Mouse (Mus musculus): ENCODE data around the gene Fhod1. TPM values are rescaled to one million over a fixed set of nuclear protein-coding genes. Genes with fewer than 3 reads are reported as not detected.
"Not testable (repeated sequence)": the region's sequence is repeated elsewhere in the genome, so short reads cannot be mapped to it uniquely, and the experiment has no call there.

Gene Fhod1
- total RNA-seq, 2 experiments from 2014 or later, result 6.1 to 7.2 TPM

- no peak for DNase-seq (ENCODE audit: low spot score)
- intact Hi-C loops (cut with DNase I), result loop anchor here (2.0 to 5.0 kb wide), 2 partner anchors 25 to 47 kb away; partner anchors contain the start of genes Fhod1 and Slc9a5
These were observed 47.8 kb downstream of the Fhod1 start for GRCm38 (mm10) chr8:105299962-105300361.

- intact Hi-C loops (cut with DNase I), result loop anchor here (2.0 to 5.0 kb wide), 2 partner anchors 26 to 49 kb away; partner anchors contain the start of genes Fhod1 and Slc9a5
- DNase-seq (ENCODE audit: low spot score), result no peak
These were observed 49.2 kb downstream of the Fhod1 start for GRCm38 (mm10) chr8:105298351-105299252.

GRCm38 (mm10) chr8:105297511-105298192 lies 50.1 kb downstream of the Fhod1 start, which contains the start of gene E2f4:
Gene E2f4 (plus strand): TSS chr8:105297663.
- intact Hi-C loops (cut with DNase I), result loop anchor here (2.0 to 5.0 kb wide), 3 partner anchors 27 to 127 kb away; partner anchors contain the start of genes Cbfb, Fhod1 and Slc9a5

GRCm38 (mm10) chr8:105295895-105296573 lies 51.7 kb downstream of the Fhod1 start, which contains the start of gene Exoc3l:
Gene Exoc3l (minus strand): TSS chr8:105296101.
- DNase-seq (ENCODE audit: low spot score), result no peak
- intact Hi-C loops (cut with DNase I), result loop anchor here (2.0 to 5.0 kb wide), 2 partner anchors 51 to 125 kb away; partner anchors contain the start of genes Cbfb, Fhod1 and Slc9a5

More at GRCm38 (mm10) chr8:105297511-105298192, 50.1 kb downstream of the Fhod1 start, which contains the start of gene E2f4:
- peak; percentile 86 for DNase-seq (ENCODE audit: low spot score)

DNA sequence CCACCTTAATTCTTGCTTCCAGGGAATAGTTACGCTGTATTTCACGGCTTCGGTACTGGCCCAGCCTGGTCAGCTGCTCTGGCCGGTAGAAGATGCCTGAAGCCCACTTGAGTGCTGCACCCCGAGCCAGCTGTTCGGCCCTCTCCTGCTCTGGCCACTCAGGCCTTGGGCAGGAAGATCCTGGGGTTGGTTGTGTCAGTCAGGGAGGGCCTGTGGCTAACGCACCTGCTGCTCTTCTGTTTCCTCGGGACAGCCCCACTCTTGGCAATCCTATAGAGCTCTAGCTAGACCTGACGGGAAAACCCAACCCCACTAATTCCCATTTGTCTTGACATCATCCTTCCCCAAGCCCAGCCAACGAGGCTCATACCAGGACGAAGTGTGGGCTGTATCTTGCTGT lies 52.5 kb downstream of the Fhod1 start:
- intact Hi-C loops (cut with DNase I), result loop anchor here (5.0 kb wide), 1 partner anchor 52 kb away; the partner anchor contains the start of genes Fhod1 and Slc9a5
- DNase-seq (ENCODE audit: low spot score), result no peak

DNA sequence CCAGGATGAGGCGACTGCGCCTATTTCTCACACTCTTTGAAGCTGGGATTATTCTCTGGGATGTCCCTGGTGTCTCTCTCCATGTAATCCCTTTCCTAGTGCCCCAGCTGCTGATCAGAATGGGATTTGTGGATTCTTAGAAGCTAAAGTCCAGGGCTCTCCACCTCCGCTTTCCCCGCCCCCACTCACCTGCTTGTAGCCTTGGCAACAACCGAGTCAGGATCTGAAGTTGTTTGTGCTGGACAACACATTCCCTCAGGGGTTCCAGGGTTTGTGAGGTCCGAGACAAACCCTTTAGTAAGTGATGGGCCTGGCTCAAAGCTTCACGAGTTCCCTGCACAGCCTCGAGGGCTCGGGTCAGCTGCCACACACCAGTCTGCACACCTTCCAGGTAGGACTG lies 53.0 kb downstream of the Fhod1 start:
- intact Hi-C loops (cut with DNase I), result loop anchor here (5.0 kb wide), 2 partner anchors 42 to 53 kb away; partner anchors contain the start of genes Fhod1 and Slc9a5
- no peak for DNase-seq (ENCODE audit: low spot score)

DNA sequence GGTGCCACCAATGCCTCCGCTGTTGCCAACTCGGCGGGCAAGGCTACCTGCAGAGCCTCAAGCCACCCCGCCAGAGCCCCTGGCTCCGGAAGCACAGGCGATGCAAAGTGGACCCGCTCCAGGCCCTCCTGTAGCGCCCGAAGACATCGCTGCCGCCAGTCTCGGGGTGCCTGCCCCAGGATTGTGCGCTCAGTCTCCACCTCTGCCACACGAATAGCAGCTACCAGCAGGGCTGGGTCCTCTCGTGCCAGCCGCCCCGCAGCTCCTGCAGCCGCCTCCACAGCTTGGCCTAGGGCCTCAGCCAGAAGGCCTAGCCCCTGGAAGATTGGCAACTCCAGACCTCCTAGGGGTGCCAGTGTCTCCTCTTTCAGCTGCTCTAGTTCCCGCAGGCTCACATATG lies 54.3 kb downstream of the Fhod1 start:
- intact Hi-C loops (cut with DNase I), result loop anchor here (5.0 kb wide), 1 partner anchor 41 kb away; no protein-coding TSS in a partner anchor
- no peak for DNase-seq (ENCODE audit: low spot score)

DNA sequence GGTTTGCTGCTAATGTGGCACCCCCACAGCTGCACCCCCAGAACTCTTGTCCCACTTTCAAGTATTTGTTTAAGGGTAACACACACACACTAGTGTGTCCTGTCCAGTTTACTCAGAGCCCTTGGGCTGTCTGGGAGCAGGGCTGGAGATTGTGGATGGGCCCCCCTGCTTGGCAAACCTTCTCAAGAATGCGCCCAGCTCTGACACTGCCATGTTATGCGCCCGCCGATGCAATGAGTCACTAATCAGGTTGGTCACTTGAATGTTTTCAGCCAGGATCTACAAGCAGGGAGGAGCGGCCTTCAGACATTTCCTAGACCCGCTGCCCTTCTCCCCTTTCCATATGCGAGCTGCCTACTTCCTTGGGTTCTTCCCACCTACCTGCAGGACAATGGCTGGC lies 55.3 kb downstream of the Fhod1 start:
- intact Hi-C loops (cut with DNase I), result loop anchor here (5.0 kb wide), 1 partner anchor 40 kb away; no protein-coding TSS in a partner anchor
- no peak for DNase-seq (ENCODE audit: low spot score)

- DNase-seq (ENCODE audit: low spot score), result not testable (repeated sequence)
- intact Hi-C loops (cut with DNase I), result loop anchor here (5.0 kb wide), 1 partner anchor 40 kb away; no protein-coding TSS in a partner anchor
These were observed 56.0 kb downstream of the Fhod1 start for GRCm38 (mm10) chr8:105291802-105292201.

DNA sequence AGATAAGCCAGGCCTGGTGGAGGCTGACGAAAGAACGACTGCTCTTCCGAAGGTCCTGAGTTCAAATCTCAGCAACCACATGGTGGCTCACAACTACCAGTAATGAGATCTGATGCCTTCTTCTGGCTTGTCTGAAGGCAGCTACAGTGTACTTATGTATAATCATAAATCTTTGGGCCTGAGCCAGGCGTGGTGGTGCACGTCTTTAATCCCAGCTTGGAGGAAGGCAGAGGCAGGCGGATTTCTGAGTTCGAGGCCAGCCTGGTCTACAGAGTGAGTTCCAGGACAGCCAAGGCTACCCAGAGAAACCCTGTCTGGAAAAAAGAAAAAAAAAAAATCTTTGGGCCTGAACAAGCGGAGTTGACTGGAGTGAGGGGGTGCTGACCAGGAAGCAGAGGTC lies 56.4 kb downstream of the Fhod1 start:
- not testable (repeated sequence) for DNase-seq (ENCODE audit: low spot score)
- intact Hi-C loops (cut with DNase I), result loop anchor here (5.0 kb wide), 1 partner anchor 39 kb away; no protein-coding TSS in a partner anchor

GRCm38 (mm10) chr8:105290554-105291314 lies 57.0 kb downstream of the Fhod1 start:
- intact Hi-C loops (cut with DNase I), result loop anchor here (5.0 kb wide), 1 partner anchor 38 kb away; no protein-coding TSS in a partner anchor
- peak; percentile 60 for DNase-seq (ENCODE audit: low spot score)

- no peak for DNase-seq (ENCODE audit: low spot score)
- intact Hi-C loops (cut with DNase I), result loop anchor here (2.0 to 5.0 kb wide), 2 partner anchors 25 to 38 kb away; partner anchors contain the start of genes Fbxl8 and Tradd
These were observed 57.8 kb downstream of the Fhod1 start, which contains the start of gene 4931428F04Rik for GRCm38 (mm10) chr8:105289805-105290460. Gene 4931428F04Rik (minus strand): TSS chr8:105289864.

DNA sequence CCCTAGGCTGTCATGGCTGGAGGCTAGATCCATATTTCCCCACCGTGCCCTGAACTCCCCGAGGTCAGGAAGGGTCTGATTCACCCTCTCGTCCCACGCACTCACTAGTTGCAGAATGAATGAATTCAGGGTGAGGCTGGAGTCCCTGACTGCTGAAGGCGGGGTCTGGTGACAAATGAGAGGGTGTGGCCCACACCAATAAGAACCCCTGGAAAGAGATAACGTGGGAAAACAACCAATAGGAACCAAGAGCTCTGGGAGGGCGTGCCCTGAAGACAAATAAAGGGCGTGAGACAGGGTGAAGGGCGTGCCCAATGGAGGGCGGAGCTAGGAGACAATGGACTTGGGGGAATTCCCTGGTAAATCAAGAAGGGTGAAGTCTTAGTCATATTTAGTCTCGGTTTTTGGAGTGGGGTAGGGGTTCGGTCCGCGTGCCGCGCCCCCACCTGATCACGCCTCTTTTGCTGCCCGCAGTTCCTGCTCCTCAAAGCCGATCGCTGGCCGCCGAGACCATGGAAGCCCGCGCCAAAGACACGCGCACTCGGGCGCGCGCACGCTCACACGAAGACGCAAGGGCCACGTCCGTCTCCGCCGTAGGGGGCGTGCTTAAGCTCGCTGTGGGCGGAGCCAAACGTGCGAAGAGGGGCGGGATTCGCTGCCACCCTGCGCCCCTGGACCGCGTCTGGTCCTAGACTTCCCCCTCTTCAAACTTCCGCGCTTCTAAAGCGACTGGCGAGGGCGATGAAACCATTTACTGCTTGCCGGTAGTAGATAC lies 58.6 kb downstream of the Fhod1 start:
- intact Hi-C loops (cut with DNase I), result loop anchor here (2.0 kb wide), 1 partner anchor 24 kb away; the partner anchor contains the start of genes Fbxl8 and Tradd
- peak; percentile 82 for DNase-seq (ENCODE audit: low spot score)

DNA sequence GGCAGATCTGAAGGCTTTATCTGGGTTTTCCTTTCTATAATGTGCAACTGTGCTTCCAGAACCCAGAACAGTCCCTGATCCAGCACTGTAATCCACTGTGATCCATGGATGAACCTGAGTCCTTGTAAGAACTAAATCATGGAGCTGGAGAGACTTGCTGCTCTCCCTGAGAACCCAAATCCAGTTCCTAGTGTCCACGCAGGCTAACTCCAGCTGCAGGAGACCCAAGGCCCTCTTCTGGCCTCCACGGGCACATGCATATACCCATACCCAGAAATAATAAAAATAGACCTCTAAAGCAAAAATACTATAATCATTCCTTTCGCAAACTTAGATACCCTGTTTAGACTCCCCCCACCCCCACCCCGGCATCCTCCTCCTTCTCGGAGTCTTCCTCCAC lies 59.5 kb downstream of the Fhod1 start:
- intact Hi-C loops (cut with DNase I), result loop anchor here (2.0 kb wide), 1 partner anchor 23 kb away; the partner anchor contains the start of genes Fbxl8 and Tradd
- no peak for DNase-seq (ENCODE audit: low spot score)

DNA sequence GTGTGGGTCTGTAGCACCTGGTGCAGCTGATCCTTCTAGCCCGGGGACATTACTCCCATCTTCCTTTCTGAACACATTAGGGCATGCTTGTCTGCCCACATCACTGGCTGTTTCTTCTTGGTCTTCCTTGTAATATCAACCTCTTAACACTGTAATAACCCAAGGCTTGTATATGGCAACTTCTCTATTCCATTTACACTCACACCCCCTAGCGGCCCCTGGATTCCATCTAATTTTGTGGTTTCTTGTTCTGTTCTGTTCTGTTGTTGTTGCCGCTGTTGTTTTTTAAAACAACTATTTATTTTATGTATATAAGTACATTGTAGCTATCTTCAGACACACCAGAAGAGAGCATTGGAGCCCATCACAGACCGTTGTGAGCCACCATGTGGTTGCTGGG lies 60.8 kb downstream of the Fhod1 start:
- intact Hi-C loops (cut with DNase I), result no loop called here
- DNase-seq (ENCODE audit: low spot score), result no peak

DNA sequence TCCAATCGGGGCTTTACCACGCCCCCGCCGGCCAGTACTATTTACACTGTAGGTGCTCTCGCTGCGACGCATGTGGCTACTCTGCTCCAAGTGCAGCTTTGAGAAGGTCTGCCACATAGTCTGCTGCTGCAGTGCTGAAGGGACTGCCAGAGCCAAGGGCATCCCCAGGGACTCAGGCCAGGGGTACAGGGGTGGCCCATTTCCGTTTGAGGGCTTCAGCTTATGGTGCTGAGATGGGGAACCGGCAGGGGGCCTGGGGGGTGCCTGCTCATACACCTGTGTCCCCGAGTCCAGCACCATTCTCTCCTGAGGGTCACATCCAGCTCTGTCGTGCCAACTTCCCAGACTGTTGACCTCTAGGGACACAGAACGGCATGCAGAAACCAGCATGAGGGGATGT lies 62.2 kb downstream of the Fhod1 start:
- intact Hi-C loops (cut with DNase I), result no loop called here
- DNase-seq (ENCODE audit: low spot score), result no peak

- intact Hi-C loops (cut with DNase I), result no loop called here
- DNase-seq (ENCODE audit: low spot score), result no peak
These were observed 64.7 kb downstream of the Fhod1 start for GRCm38 (mm10) chr8:105283074-105283473.
